Mouse (Mus musculus) urinary bladder, postnatal 10 days (tissue): ENCODE measurements at regions not wholly inside any gene's neighbourhood (a gene's known extent, or its start where the extent isn't known, plus 50 kb on each side); places are given as distances from the start of the nearest gene placed in this dataset.

Experiments
- DNase-seq: peaks from one replicate; pipeline ENCODE4 v3.0.0; 2022; ENCODE audit warnings: low spot score

GRCm38 (mm10) chr4:124175531-124175930 is 257.7 kb upstream of the 4930535I16Rik start:
- DNase-seq: no peak

GRCm38 (mm10) chr4:124154627-124155026 is 236.8 kb upstream of the 4930535I16Rik start:
- no peak for DNase-seq

- DNase-seq: no peak
These were observed 232.1 kb upstream of the 4930535I16Rik start for GRCm38 (mm10) chr4:124149771-124150451.

GRCm38 (mm10) chr4:124149037-124149436 is 231.2 kb upstream of the 4930535I16Rik start:
- no peak for DNase-seq

GRCm38 (mm10) chr4:124147276-124147675 is 229.5 kb upstream of the 4930535I16Rik start:
- DNase-seq: no peak

GRCm38 (mm10) chr4:124146135-124146534 is 228.3 kb upstream of the 4930535I16Rik start:
- DNase-seq: no peak

GRCm38 (mm10) chr4:124143630-124144029 is 225.8 kb upstream of the 4930535I16Rik start:
- no peak for DNase-seq

GRCm38 (mm10) chr4:124143226-124143625 is 225.4 kb upstream of the 4930535I16Rik start:
- DNase-seq: no peak

GRCm38 (mm10) chr4:124142083-124142482 is 224.3 kb upstream of the 4930535I16Rik start:
- DNase-seq: peak; percentile 42

- no peak for DNase-seq
These were observed 217.3 kb upstream of the 4930535I16Rik start for GRCm38 (mm10) chr4:124135165-124135470.

- DNase-seq: no peak
These were observed 216.7 kb upstream of the 4930535I16Rik start for GRCm38 (mm10) chr4:124134341-124135164.

GRCm38 (mm10) chr4:124130946-124131345 is 213.1 kb upstream of the 4930535I16Rik start:
- no peak for DNase-seq

GRCm38 (mm10) chr4:124126258-124126657 is 208.4 kb upstream of the 4930535I16Rik start:
- DNase-seq: no peak

- no peak for DNase-seq
These were observed 202.5 kb upstream of the 4930535I16Rik start for GRCm38 (mm10) chr4:124120334-124120733.

- no peak for DNase-seq
These were observed 196.1 kb upstream of the 4930535I16Rik start for GRCm38 (mm10) chr4:124113856-124114345.

GRCm38 (mm10) chr4:124110705-124111104 is 192.9 kb upstream of the 4930535I16Rik start:
- no peak for DNase-seq

GRCm38 (mm10) chr4:124109371-124109770 is 191.5 kb upstream of the 4930535I16Rik start:
- DNase-seq: no peak

GRCm38 (mm10) chr4:124102684-124103083 is 184.9 kb upstream of the 4930535I16Rik start:
- DNase-seq: no peak

GRCm38 (mm10) chr4:124086801-124087200 is 169.0 kb upstream of the 4930535I16Rik start:
- DNase-seq: no peak

- DNase-seq: no peak
These were observed 168.4 kb upstream of the 4930535I16Rik start for GRCm38 (mm10) chr4:124086254-124086653.

- DNase-seq: no peak
These were observed 161.8 kb upstream of the 4930535I16Rik start for GRCm38 (mm10) chr4:124079603-124080002.

GRCm38 (mm10) chr4:124075551-124075950 is 157.7 kb upstream of the 4930535I16Rik start:
- no peak for DNase-seq

- DNase-seq: no peak
These were observed 155.8 kb upstream of the 4930535I16Rik start for GRCm38 (mm10) chr4:124073646-124074045.
